Mouse (Mus musculus) kidney, postnatal 0 days (tissue): Measurements from ENCODE around the gene Amdhd2. TPM values are rescaled to one million over a fixed set of nuclear protein-coding genes. Genes with fewer than 3 reads are reported as not detected.

Source experiments
- ATAC-seq: fragments of 200-750 bp; cut with Nextera tagmentation; replicated peaks from 2 replicates; pipeline ENCODE4 v1.8.0; 2017; ENCODE audit warnings: low read depth, moderate number of reproducible peaks, moderate TSS enrichment, moderate library complexity; ENCODE audit not compliant: low FRiP score
- DNase-seq: peaks from one replicate; pipeline ENCODE4 v3.0.0-alpha.2; 2016; ENCODE audit warnings: low spot score
- H3K27ac ChIP-seq: fragments of 300-500 bp; sonication (generic); 2 replicates; pipeline ENCODE4 v1.5.1; 2014; ENCODE audit warnings: mild to moderate bottlenecking
- H3K27me3 ChIP-seq: fragments of 300-500 bp; sonication (generic); 2 replicates; pipeline ENCODE4 v1.6.1; 2014; ENCODE audit warnings: low read length, mixed read lengths; ENCODE audit not compliant: insufficient read depth
- H3K36me3 ChIP-seq: fragments of 300-500 bp; sonication (generic); 2 replicates; pipeline ENCODE4 v1.6.1; 2014; ENCODE audit warnings: low read length, mixed read lengths; ENCODE audit not compliant: insufficient read depth
- H3K4me1 ChIP-seq: fragments of 300-500 bp; sonication (generic); replicated peaks from 2 replicates; pipeline ENCODE4 v1.6.1; 2014; ENCODE audit warnings: antibody characterized with exemption, low read length, mixed read lengths; ENCODE audit not compliant: insufficient read depth
- H3K4me2 ChIP-seq: fragments of 300-500 bp; sonication (generic); 2 replicates; pipeline ENCODE4 v1.6.1; 2014; ENCODE audit warnings: mild to moderate bottlenecking, low read length, moderate library complexity, mixed read lengths
- H3K4me3 ChIP-seq: fragments of 300-500 bp; sonication (generic); replicated peaks from 2 replicates; pipeline ENCODE4 v1.5.1; 2014; ENCODE audit warnings: low read depth, low read length
- H3K9ac ChIP-seq: fragments of 300-500 bp; sonication (generic); 2 replicates; pipeline ENCODE4 v1.6.1; 2014; ENCODE audit warnings: low read depth, low read length
- H3K9me3 ChIP-seq: fragments of 300-500 bp; sonication (generic); replicated peaks from 2 replicates; pipeline ENCODE4 v1.6.1; 2016; ENCODE audit warnings: low read length, inconsistent platforms, mixed read lengths
- CTCF ChIP-seq: IDR thresholded peaks from 2 replicates; pipeline ENCODE4 v1.5.1; 2016; ENCODE audit warnings: antibody characterized with exemption, low read depth, mild to moderate bottlenecking, moderate library complexity
- WGBS: fragments of 180-500 bp; shearing (Covaris S2); extraction: QIAGEN DNeasy Blood & Tissue Kit; methylation state at CpG from one replicate; pipeline ENCODE4 v1.1.7; 2014; 5-methylcytosine and 5-hydroxymethylcytosine counted together
- polyA plus RNA-seq: library from polyadenylated mRNA; unstranded; fragments of >200 nt; fragmentation: Nextera tagmentation; extraction: Ambion mirVana; gene quantifications from 2 replicates; pipeline ENCODE4 v1.2.1, GENCODE M21; 2015

Gene Amdhd2
- polyA plus RNA-seq, 1 experiment from 2014 or later = 47.9 TPM

DNA sequence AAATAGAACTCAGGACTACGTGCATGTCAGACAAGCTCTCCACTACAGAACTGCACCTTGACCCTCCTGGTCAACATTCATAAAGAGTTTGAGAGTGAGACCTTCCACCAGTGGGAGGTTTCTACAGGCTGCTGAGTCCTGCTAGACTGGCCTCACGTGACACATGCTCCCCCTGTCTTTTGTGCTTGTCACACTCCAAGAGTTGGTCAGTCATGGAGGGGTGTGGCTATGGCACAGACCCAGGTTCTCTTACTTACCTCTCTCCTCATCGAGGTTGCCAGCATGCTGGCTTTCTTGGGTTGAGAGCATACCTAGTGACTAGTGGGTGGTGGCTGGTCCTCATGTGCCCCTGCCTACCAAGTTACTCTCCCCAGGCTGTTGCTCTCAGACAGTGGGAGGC, 9.1 kb downstream of the Amdhd2 start:
- Histone ChIP-seq H3K9me3 (no peaks in the 10 kb centered on the region), H3K4me3 (no peak overlapping the region), H3K9ac (no peak overlapping the region), H3K36me3 (0 out of 2 replicates have a peak, but pooled peaks cover 3% of the 10 kb centered on the region), H3K4me1 (no peaks in the 10 kb centered on the region), H3K4me2 (no peak overlapping the region), H3K27ac (no peak overlapping the region), H3K27me3 (no peaks in the 10 kb centered on the region)
- peak; percentile 64 for ATAC-seq
- peak; percentile 19 for DNase-seq
- 55% methylated on average over 3 of the region's 3 CpGs for WGBS
- peak; percentile 6; the same call in 1 of the 2 replicates for TF ChIP-seq CTCF

DNA sequence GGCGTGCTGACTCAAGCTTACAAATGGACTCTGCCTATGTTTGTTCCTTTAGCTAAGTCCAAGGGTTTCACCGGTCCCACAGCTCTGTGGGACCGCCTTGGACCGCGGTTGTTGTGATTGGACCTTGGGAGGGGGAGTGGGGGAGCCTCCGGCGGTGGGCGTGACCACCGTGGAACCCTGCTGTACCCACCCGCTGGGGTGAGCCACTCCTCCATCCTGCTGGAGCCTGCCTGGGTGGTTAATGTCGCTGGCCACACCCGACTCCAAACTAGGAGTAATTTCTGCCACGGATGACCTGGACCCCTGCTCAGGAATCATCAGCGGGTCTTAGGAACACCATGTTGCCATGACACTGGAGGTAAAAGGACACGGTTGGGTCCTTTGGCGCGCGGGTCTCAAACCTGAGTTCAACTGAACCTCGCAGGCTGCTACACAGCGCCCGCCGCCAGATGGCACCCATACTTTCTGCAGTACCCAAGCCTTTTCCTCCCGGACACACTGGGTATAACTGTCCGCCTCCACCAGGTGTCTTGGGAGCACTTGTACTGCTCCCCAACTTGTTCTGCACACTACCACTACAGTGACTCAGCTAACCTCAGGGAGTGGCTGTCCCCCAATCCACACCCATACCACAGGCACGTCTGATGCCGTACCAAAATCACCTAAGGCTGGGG, 11.5 kb downstream of the Amdhd2 start:
- peak overlapping the region; percentile 68 for H3K4me2 ChIP-seq
- H3K27ac ChIP-seq = no peak overlapping the region
- H3K36me3 ChIP-seq = 0 out of 2 replicates have a peak, but pooled peaks cover 3% of the 10 kb centered on the region
- DNase-seq (peak; percentile 93), ATAC-seq (peak; percentile 83)
- no peaks in the 10 kb centered on the region for H3K4me1 ChIP-seq
- peak overlapping the region; percentile 43; the same call in 1 of the 2 replicates for H3K9ac ChIP-seq
- peak overlapping the region; percentile 30 for H3K4me3 ChIP-seq
- under 1% methylated on average over 25 of the region's 26 CpGs for WGBS
- peak; percentile 88 for TF ChIP-seq CTCF
- H3K27me3 ChIP-seq = no peaks in the 10 kb centered on the region
- H3K9me3 ChIP-seq = no peaks in the 10 kb centered on the region

DNA sequence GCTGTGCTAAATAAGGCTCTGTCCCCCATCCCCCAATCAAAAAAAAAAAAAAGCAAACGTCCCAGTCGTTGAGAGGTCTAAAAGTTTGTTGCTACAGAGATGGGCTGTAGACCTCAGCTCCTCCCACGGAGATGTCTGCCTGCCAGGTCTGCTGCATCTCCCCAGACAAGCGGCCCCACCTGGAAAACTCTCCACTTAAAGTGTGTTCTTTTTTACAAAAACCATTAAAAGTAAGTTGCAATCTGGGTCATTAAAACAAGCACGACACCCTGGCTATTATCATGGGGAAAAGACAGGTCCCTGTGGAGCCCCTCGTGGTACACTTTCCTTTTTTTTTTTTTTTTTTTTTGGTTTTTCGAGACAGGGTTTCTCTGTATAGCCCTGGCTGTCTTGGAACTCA, 12.2 kb downstream of the Amdhd2 start:
- H3K9ac ChIP-seq = peak overlapping the region; percentile 43; the same call in 1 of the 2 replicates
- H3K4me1 ChIP-seq = no peaks in the 10 kb centered on the region
- TF ChIP-seq CTCF = no peak
- H3K27ac ChIP-seq = no peak overlapping the region
- WGBS = 8% methylated on average over 7 of the region's 7 CpGs
- ATAC-seq (no peak), DNase-seq (no peak)
- H3K4me2 ChIP-seq = peak overlapping the region; percentile 68
- H3K4me3 ChIP-seq = peak overlapping the region; percentile 30
- no peaks in the 10 kb centered on the region for H3K27me3 ChIP-seq
- 0 out of 2 replicates have a peak, but pooled peaks cover 3% of the 10 kb centered on the region for H3K36me3 ChIP-seq
- no peaks in the 10 kb centered on the region for H3K9me3 ChIP-seq

DNA sequence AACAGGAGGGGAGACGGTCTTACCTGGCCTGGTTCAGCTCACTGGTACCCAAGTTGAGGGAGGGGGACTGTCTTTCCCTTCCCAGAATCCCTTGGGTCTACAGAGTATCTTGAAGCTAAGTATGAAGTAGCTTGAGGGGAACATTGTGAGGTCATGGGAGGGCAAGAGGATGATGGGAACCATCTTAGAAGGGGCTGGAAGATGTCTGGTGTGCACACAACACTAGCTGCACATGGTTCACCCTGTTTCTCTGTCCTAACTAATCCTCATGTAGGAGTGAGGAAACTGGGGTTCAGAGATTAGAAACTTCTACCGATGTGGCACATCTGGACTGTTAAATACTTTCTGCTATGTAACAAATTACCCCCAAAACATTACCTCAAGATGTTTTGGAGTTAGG, 12.7 kb downstream of the Amdhd2 start, which contains the start of gene Pdpk1:
Gene Pdpk1, minus strand, starts transcription at position 101 of the 400 bp plus-strand sequence.
- TF ChIP-seq CTCF = no peak
- Histone ChIP-seq H3K9ac (peak within 1 kb of the TSS; percentile 43; the same call in 1 of the 2 replicates), H3K27ac (no peak within 1 kb of the TSS), H3K27me3 (no peaks in the 10 kb centered on the region), H3K4me3 (peak within 1 kb of the TSS; percentile 30), H3K4me1 (no peaks in the 10 kb centered on the region), H3K4me2 (peak within 1 kb of the TSS; percentile 68), H3K9me3 (no peaks in the 10 kb centered on the region), H3K36me3 (0 out of 2 replicates have a peak, but pooled peaks cover 2% of the 10 kb centered on the region)
- DNase-seq (no peak), ATAC-seq (no peak)
- 80% methylated on average over 2 of the region's 2 CpGs for WGBS

DNA sequence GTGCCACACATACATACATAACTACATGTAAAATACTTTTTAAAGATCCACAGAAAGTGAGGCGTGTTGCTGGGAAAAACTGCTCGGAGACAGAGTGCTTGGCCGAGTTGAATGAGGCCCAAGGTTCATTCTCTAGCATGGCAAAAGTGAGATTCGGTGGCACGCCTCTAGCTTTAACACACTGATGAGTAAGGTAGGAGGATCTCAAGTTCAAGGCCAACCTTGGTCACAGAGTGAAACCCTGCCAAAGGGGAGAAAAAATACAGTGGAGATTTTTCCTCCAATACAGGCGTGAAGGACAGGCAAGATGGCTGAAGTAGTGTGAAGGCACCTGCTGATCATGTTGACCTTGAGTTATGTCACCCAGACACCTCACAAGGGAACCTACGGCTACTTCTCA, 14.1 kb downstream of the Amdhd2 start:
- DNase-seq (no peak), ATAC-seq (no peak)
- Histone ChIP-seq H3K9ac (no peak overlapping the region), H3K9me3 (no peaks in the 10 kb centered on the region), H3K36me3 (no peaks in the 10 kb centered on the region), H3K27ac (no peak overlapping the region), H3K27me3 (no peaks in the 10 kb centered on the region), H3K4me3 (no peak overlapping the region), H3K4me2 (no peak overlapping the region), H3K4me1 (no peaks in the 10 kb centered on the region)
- no peak for TF ChIP-seq CTCF
- 86% methylated on average over 7 of the region's 7 CpGs for WGBS

DNA sequence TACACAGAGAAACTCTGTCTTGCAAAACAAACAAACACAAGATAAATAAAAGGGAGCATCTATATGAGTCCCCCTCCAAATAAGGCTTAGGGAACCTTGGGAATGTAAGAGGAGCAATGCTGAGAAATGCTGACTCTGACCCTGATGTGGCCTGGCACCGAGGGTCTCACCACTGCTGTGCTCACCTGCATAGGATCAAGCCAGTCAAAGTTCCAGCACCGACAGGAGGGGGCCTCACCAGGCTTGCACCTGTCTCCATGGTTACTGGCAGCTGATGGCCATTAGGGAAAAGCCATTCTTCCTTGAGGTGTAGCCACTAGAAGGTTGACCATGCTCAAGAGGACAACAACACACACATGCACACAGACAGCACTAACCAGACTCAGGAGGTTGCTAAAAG, 20.7 kb downstream of the Amdhd2 start:
- Histone ChIP-seq H3K4me3 (no peak overlapping the region), H3K4me1 (peaks cover 13% of the 10 kb centered on the region), H3K9ac (no peak overlapping the region), H3K4me2 (no peak overlapping the region), H3K27ac (no peak overlapping the region), H3K9me3 (no peaks in the 10 kb centered on the region), H3K27me3 (no peaks in the 10 kb centered on the region), H3K36me3 (no peaks in the 10 kb centered on the region)
- no peak for ATAC-seq
- no peak for DNase-seq
- no peak for TF ChIP-seq CTCF
- WGBS = 35% methylated on average over 2 of the region's 2 CpGs
